Mouse (Mus musculus) left cerebral cortex, postnatal 4 days (tissue): Measurements from ENCODE around the gene Tnrc6b. TPM values are rescaled to one million over a fixed set of nuclear protein-coding genes. Genes with fewer than 3 reads are reported as not detected.
"Not testable (repeated sequence)": the region's sequence is repeated elsewhere in the genome, so short reads cannot be mapped to it uniquely, and the experiment has no call there.

ENCODE experiments used
- DNase-seq: peaks from one replicate; pipeline ENCODE4 v3.0.0-alpha.2; 2022
- intact Hi-C: fragments of 180-260 bp; cut with DNase I; formaldehyde crosslinking; loops from one replicate; pipeline ENCODE4 v1.15.1; 2025
- total RNA-seq, 2 experiments: library from RNA; stranded (reverse); gene quantifications; 2 replicates each; pipeline ENCODE4 v1.2.3; 2021

The Tnrc6b gene
- total RNA-seq, 2 experiments from 2014 or later, result 145 to 146 TPM

DNA sequence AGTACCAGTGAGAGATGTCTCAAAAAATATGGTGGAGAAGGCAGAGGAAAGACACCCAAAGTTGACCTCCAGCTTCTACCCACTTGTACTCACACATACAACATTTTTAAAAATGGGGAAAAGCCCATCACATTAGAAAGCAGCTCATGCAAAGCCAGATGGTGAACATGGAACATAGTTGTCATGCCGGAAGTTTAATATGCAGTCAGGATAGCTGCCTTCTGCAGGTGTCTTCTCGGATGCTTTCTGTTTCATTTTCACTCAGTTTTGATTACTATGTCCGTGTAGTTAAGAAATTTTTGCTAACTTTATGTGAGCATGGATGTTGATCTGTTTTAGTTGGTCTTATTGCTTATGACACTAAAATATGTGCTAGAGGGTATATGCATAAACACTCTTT, 24.2 kb downstream of the Tnrc6b start:
- DNase-seq, result no peak
- intact Hi-C loops, result no loop called here

DNA sequence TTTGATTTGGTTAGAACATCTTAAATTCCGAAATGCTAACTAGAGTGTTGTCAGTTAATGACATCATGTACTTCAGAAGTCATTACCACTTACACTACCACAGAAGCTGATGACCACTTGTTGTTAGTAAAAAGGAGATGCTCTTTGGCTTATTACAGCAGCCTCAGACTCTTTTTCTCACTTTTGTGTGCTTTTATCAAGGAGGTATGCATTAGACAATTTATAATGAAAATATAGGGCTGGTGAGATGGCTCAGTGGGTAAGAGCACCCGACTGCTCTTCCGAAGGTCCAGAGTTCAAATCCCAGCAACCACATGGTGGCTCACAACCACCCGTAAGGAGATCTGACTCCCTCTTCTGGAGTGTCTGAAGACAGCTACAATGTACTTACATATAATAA, 24.6 kb downstream of the Tnrc6b start:
- intact Hi-C loops, DNase-seq: not testable (repeated sequence)

- no peak for DNase-seq
- intact Hi-C loops, result no loop called here
Observed at GRCm38 (mm10) chr15:80736553-80736952, 25.4 kb downstream of the Tnrc6b start.

DNA sequence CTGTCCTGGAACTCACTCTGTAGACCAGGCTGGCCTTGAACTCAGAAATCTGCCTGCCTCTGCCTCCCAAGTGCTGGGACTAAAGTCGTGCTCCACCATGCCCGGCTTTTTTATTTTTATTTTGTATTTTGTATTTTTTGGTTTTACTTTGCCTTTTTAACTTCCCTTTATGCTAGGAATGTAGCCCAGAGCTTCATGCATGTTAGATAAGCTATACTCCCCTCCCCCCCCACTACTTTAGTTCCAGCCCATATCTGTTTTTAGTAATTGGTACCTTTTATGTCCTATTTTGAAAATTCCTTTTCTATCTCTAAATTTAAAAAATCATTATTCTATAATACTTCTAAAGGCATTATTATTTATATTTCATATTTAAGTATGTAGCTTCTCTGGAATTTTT, 27.1 kb downstream of the Tnrc6b start:
- intact Hi-C loops, result no loop called here
- no peak for DNase-seq

GRCm38 (mm10) chr15:80739972-80740371, 28.9 kb downstream of the Tnrc6b start:
- DNase-seq, result no peak

GRCm38 (mm10) chr15:80741836-80742235, 30.7 kb downstream of the Tnrc6b start:
- DNase-seq, result no peak
- intact Hi-C loops, result no loop called here

More at GRCm38 (mm10) chr15:80739972-80740371, 28.9 kb downstream of the Tnrc6b start:
- intact Hi-C loops, result no loop called here

GRCm38 (mm10) chr15:80742991-80743474, 31.9 kb downstream of the Tnrc6b start:
- no peak for DNase-seq
- intact Hi-C loops, result no loop called here

DNA sequence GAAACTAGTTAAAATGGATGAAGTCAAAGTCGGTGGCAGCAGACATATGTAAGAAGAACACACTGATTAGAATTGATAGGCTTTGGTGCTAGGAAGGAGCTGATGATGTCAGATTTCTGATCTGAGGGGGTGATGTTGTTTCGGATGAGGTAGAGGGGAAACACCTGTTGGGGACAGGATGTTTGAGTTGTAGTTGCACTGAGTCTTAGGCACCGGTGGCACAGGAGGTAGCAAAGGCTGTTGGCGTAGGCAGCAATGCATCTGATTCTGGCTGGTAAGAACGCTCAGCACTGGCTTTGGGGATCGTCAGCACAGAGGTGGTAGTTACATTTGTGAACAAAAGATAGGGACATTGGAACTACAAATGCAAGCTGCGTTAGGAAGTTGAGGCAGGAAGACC, 32.5 kb downstream of the Tnrc6b start:
- DNase-seq, result no peak
- intact Hi-C loops, result no loop called here

GRCm38 (mm10) chr15:80744667-80745422, 33.7 kb downstream of the Tnrc6b start:
- no peak for DNase-seq
- intact Hi-C loops, result no loop called here

GRCm38 (mm10) chr15:80748979-80749378, 37.9 kb downstream of the Tnrc6b start:
- intact Hi-C loops, result no loop called here
- no peak for DNase-seq

DNA sequence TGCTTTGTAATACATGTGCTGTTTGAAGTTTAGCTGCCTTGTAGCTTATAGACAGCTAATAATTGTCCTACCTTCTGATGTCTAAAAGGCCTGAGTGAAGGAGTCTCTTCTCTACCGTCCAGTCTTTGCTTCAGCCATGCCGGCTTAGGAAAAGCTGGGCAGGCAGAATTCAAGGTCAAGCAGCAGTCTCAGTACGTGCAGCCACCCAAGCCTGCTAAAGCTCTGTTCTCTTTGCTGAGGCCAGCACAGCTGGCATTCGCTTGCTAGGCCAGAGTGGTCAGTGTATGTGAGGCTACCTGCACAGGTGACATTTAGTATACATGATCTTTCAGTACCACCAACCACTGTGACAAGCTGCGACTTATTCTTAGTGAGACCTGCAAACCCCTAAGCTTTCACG, 42.2 kb downstream of the Tnrc6b start:
- intact Hi-C loops, result no loop called here
- no peak for DNase-seq

DNA sequence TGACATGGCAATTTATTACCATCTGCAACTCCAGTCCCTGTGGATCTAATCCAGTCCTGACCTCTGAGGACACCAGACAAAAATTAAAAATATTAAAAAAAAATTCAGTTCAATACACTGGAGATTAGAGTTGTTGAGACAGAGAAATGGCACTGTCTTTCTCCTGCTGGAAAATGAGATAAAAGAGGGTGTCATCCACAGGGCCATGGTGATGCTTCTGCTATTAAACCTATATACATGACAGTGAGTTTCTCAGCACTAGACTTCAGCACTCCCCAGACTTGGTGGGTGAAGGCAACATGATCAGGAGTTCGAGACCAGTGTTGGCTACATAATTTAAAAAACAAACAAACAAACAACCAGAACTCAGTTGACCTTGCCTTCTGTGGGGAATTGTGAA, 43.0 kb downstream of the Tnrc6b start:
- intact Hi-C loops, result no loop called here
- DNase-seq, result no peak

DNA sequence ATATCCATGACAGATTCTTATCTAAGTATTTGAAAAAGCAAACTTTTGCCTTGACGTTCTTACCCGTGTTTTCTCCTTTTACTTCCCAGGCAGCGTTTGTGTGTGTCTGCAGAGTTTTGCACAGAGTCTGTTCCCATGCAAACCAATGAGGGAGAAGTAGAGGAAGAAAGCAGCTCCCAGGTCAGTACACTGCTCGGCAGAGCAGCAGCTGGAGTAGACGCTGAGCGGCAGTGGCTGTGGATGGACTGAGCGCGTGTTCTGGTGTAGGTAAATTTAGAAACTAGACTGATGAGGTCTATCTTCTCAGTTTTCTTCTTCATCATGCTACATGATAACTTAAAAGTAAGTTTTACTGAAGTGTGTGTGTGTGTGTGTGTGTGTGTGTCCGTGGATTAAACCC, 48.3 kb downstream of the Tnrc6b start:
- intact Hi-C loops, result no loop called here
- no peak for DNase-seq

DNA sequence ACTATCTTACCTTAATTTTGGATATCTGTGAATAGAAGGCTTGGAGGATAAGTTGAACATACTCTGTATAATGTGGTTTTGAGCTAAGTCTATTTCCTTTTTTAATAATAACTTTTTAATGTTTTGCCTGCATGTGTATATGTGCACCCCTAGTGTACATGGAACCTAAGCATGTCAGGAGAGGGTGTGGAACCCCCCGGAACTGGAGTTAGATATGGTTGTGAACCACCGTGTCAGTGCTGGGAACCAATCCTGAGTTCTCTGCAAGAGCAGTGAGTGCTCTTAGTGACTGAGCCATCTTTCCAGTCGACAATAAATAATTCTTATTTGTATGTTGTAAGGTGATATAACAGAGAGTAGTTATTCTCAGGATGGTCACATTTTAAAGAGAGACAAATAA, 49.4 kb downstream of the Tnrc6b start:
- intact Hi-C loops, result no loop called here

DNA sequence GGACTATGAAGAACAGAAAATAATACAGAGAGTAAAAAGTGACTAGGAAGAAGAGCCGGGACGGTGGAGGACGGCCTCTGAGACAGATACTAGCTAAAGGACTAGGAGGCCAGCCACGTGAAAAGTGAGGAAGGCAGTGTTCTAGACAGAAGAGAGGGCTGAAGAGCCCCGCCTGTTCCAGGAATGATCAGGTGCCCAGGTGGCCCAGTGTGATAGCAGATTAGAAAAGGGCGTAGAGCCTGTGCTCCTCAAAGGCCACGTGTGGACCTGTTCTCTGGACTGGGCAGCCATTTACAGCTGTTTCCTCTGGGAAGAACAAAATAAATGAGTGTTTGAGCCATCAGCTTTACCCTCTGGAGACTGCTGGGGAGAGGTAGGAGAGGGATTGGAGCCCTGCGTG, 49.8 kb downstream of the Tnrc6b start:
- intact Hi-C loops, result no loop called here
- DNase-seq, result no peak

More for the DNA sequence above, 49.4 kb downstream of the Tnrc6b start:
- DNase-seq, result no peak

DNA sequence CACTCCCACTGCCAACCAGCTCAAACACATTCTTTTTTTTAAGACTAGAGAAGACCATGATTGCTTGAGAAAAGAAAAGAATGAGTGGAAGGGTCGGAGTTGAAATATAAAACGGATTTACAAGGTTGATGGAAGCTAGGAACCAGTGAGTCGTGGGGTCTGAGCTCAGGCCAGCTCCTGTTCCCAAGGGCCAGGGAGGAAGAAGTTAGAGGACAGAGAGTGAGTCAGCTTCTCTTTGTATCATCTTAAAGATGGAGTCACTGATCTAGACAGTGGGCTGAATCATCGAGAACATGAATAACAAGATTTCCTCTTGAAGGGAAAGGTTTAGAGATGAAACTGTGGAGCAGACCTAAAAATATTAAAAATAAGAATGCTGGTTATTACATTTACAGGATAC, 51.5 kb downstream of the Tnrc6b start:
- intact Hi-C loops, result no loop called here
- DNase-seq, result no peak

DNA sequence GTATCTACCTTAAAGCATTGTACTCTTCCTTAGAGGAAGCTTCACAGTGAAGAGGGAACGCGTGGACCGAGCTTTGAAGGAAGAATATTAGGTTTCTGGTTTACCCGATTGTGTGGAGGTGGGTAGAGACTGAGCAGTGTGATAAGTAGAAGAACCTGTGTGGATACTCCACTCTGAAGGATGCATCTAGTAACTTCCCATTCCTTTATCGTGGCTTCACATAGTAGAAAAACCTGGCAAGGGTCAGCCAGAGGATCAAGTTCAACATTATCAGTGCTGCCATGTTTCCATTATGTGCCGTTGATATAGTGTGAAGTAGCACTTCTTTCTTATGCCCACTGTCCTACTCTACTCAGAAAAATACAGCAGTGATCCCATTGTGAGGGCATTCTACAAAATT, 53.6 kb downstream of the Tnrc6b start:
- intact Hi-C loops, result no loop called here
- no peak for DNase-seq

DNA sequence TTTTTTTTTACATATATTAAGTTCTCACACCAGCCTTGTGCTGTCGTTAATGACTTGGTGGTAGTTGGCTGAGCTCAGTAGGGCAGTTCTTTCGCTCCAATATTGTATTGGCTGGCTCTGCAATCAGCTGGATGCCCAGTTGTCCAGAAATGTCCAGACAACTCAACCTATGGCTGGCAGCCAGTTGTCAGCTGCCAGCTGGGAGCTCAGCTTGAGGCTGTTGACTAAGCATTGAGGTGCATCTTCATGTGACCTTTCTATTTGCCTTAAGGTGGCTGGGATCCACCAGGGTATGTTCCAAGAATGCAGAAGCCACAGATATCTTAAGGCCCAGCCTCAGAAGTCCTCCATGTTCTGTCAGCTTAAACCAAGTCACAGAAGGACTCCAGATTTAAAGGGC, 54.3 kb downstream of the Tnrc6b start:
- intact Hi-C loops, result no loop called here
- peak; percentile 23 for DNase-seq

- no peak for DNase-seq
- intact Hi-C loops, result no loop called here
Observed at GRCm38 (mm10) chr15:80768216-80768615, 57.1 kb downstream of the Tnrc6b start.

DNA sequence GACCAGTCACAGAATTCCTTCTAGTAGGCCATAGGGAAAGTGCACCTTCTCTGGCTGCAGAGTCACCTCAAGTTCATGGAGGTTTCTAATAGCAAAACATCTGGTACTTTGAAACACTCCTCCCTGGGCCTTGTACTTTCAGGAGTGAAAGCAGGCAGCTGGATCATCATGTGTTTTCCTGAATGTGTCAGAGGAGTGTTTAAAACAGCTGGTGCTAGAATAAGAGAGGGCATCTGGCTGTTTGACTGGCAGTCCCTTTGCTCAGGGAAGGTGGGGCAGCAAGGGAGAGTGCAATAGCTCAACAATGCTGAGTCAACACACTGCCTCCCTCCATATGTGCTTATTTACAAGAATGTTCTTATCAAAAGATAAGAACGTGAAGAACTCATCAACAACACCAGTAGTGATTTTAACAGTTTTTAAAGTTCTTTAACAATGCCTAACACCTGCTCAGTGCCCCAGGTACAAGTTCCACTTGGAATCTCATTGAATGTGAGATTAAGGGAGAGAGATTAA, 60.9 kb downstream of the Tnrc6b start:
- intact Hi-C loops, result no loop called here
- no peak for DNase-seq

DNA sequence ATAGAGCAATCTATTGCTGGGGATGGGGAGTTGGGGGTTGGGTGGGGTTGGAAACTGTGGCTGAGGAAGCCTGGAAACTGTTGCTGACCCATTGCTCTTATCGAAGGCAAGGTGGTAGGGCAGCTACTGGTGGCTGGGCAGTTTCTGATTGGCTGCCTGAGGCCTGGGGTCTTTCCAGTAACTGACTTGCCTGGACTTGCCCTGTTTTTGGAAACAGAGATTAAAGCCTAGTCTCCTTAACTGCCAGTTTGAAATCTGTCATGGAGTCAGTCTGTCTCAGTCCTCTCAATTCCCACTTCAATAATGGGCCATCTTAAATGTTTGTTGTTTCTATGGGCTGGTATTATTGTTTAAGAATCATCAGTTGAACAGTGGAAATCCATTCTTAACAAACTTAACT, 63.6 kb downstream of the Tnrc6b start:
- intact Hi-C loops, result no loop called here
- no peak for DNase-seq

DNA sequence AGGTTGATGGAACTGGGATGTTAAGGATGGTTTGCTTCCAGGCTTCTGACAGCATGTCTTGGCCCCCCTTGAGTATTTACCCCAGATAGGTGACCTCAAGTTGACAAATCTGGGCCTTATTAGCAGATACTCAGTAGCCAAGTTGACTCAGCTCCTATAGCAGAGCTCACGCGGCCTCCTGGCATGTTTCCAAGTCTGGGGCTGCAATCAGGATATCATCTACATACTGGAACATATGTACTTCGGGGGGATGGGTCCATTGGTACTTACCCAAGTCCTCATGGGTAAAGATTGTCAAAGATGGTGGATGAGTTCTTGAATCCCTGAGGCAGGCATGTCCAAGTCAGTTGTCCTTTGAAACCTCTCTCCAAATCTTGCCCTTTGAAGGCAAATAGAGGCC, 67.9 kb downstream of the Tnrc6b start:
- intact Hi-C loops, result no loop called here
- DNase-seq, result peak; percentile 10
